Mouse (Mus musculus) limb, embryonic 13.5 days (tissue): ENCODE data around the gene Gstm1. TPM values are rescaled to one million over a fixed set of nuclear protein-coding genes. Genes with fewer than 3 reads are reported as not detected.
"Not testable (repeated sequence)": the region's sequence is repeated elsewhere in the genome, so short reads cannot be mapped to it uniquely, and the experiment has no call there.

Experiments
- ATAC-seq: fragments of 200-750 bp; cut with Nextera tagmentation; 2 replicates; pipeline ENCODE4 v1.8.0; 2017; ENCODE audit warnings: low read depth, moderate number of reproducible peaks, moderate TSS enrichment; ENCODE audit not compliant: low FRiP score
- H3K27ac ChIP-seq: fragments of 300-500 bp; sonication (generic); 2 replicates; pipeline ENCODE4 v1.5.1; 2015; ENCODE audit warnings: inconsistent platforms, mild to moderate bottlenecking, moderate library complexity
- H3K27me3 ChIP-seq: fragments of 300-500 bp; sonication (generic); 2 replicates; pipeline ENCODE4 v1.6.1; 2015; ENCODE audit warnings: mild to moderate bottlenecking, inconsistent platforms
- H3K36me3 ChIP-seq: fragments of 300-500 bp; sonication (generic); 2 replicates; pipeline ENCODE4 v1.6.1; 2015; ENCODE audit warnings: inconsistent platforms, mild to moderate bottlenecking, moderate library complexity
- H3K4me1 ChIP-seq: fragments of 300-500 bp; sonication (generic); 2 replicates; pipeline ENCODE4 v1.6.1; 2015; ENCODE audit warnings: inconsistent platforms
- H3K4me2 ChIP-seq: fragments of 300-500 bp; sonication (generic); replicated peaks from 2 replicates; pipeline ENCODE4 v1.6.1; 2015; ENCODE audit warnings: inconsistent platforms, mild to moderate bottlenecking, moderate library complexity
- H3K4me3 ChIP-seq: fragments of 300-500 bp; sonication (generic); 2 replicates; pipeline ENCODE4 v1.5.1; 2015; ENCODE audit warnings: moderate library complexity, mild to moderate bottlenecking, inconsistent platforms
- H3K9ac ChIP-seq: fragments of 300-500 bp; sonication (generic); 2 replicates; pipeline ENCODE4 v1.6.1; 2015; ENCODE audit warnings: mild to moderate bottlenecking, inconsistent platforms
- H3K9me3 ChIP-seq: fragments of 300-500 bp; sonication (generic); 2 replicates; pipeline ENCODE4 v1.6.1; 2016; ENCODE audit warnings: inconsistent platforms
- WGBS: fragments of 180-500 bp; shearing (Covaris S2); methylation state at CpG from one replicate; pipeline ENCODE4 v1.1.7; 2015; 5-methylcytosine and 5-hydroxymethylcytosine counted together
- polyA plus RNA-seq: library from polyadenylated mRNA; unstranded; fragments of >200 nt; fragmentation: Nextera tagmentation; extraction: Ambion mirVana; gene quantifications from 2 replicates; pipeline ENCODE4 v1.2.1, GENCODE M21; 2015

Gstm1 gene
- polyA plus RNA-seq, 1 experiment from 2014 or later: 42.7 TPM

- H3K27me3 ChIP-seq: 0 out of 2 replicates have a peak, but pooled peaks cover 4% of the 10 kb centered on the region
- no peak overlapping the region for H3K4me3 ChIP-seq
- no peak for ATAC-seq
- H3K4me2 ChIP-seq: no peak overlapping the region
- no peaks in the 10 kb centered on the region for H3K36me3 ChIP-seq
- no peaks in the 10 kb centered on the region for H3K9me3 ChIP-seq
- H3K4me1 ChIP-seq: no peaks in the 10 kb centered on the region
- H3K27ac ChIP-seq: no peak overlapping the region
- H3K9ac ChIP-seq: no peak overlapping the region
These were observed 14.3 kb upstream of the Gstm1 start for GRCm38 (mm10) chr3:108032113-108032512.

GRCm38 (mm10) chr3:108028641-108029365 is 11.0 kb upstream of the Gstm1 start:
- no peak overlapping the region for H3K27ac ChIP-seq
- no peak overlapping the region for H3K4me3 ChIP-seq
- no peak overlapping the region for H3K4me2 ChIP-seq
- WGBS: 94% methylated on average over 4 of the region's 4 CpGs
- 0 out of 2 replicates have a peak, but pooled peaks cover 2% of the 10 kb centered on the region for H3K27me3 ChIP-seq
- no peaks in the 10 kb centered on the region for H3K9me3 ChIP-seq
- no peaks in the 10 kb centered on the region for H3K4me1 ChIP-seq
- H3K9ac ChIP-seq: no peak overlapping the region
- no peak for ATAC-seq
- H3K36me3 ChIP-seq: no peaks in the 10 kb centered on the region

GRCm38 (mm10) chr3:108026597-108026996 is 8.8 kb upstream of the Gstm1 start:
- WGBS: 75% methylated on average over 1 of the region's 1 CpGs
- no peak for ATAC-seq
- Histone ChIP-seq H3K36me3 (no peaks in the 10 kb centered on the region), H3K9me3 (no peaks in the 10 kb centered on the region), H3K4me3 (no peak overlapping the region), H3K4me2 (no peak overlapping the region), H3K9ac (no peak overlapping the region), H3K4me1 (no peaks in the 10 kb centered on the region), H3K27me3 (no peaks in the 10 kb centered on the region), H3K27ac (no peak overlapping the region)

DNA sequence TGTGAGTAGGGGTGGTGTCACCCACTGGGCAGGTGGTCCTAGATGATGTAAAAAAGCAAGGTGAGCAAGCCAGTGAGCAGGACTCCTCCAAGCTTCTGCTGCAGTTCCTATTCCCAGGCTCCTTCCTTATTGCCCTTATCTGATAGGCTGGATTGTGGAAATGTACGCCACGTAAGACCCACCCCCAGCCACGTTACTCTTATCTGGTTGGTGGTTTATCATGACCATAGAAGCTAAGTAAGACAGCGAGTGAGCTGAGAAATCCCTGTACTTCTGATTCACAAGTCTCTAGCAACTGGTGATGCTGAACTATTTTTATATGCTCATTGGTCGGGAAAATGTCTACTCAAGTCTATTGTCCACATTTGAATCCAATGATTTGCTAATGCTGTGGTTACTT is 8.3 kb upstream of the Gstm1 start:
- Histone ChIP-seq H3K36me3 (no peaks in the 10 kb centered on the region), H3K4me3 (no peak overlapping the region), H3K4me2 (no peak overlapping the region), H3K4me1 (no peaks in the 10 kb centered on the region), H3K27ac (no peak overlapping the region), H3K9ac (no peak overlapping the region), H3K27me3 (no peaks in the 10 kb centered on the region), H3K9me3 (no peaks in the 10 kb centered on the region)
- WGBS: 77% methylated on average over 5 of the region's 5 CpGs
- ATAC-seq: no peak

GRCm38 (mm10) chr3:108025318-108025717 is 7.5 kb upstream of the Gstm1 start:
- Histone ChIP-seq H3K4me3 (no peak overlapping the region), H3K9me3 (no peaks in the 10 kb centered on the region), H3K9ac (no peak overlapping the region), H3K36me3 (no peaks in the 10 kb centered on the region), H3K4me1 (no peaks in the 10 kb centered on the region), H3K27me3 (no peaks in the 10 kb centered on the region), H3K27ac (no peak overlapping the region), H3K4me2 (no peak overlapping the region)
- 57% methylated on average over 4 of the region's 4 CpGs for WGBS
- ATAC-seq: no peak

GRCm38 (mm10) chr3:108022650-108023049 is 4.9 kb upstream of the Gstm1 start:
- H3K4me1 ChIP-seq: peaks cover 6% of the 10 kb centered on the region
- H3K27ac ChIP-seq: no peak overlapping the region
- no peak overlapping the region for H3K4me3 ChIP-seq
- no peak for ATAC-seq
- H3K36me3 ChIP-seq: no peaks in the 10 kb centered on the region
- no peak overlapping the region for H3K9ac ChIP-seq
- 76% methylated on average over 6 of the region's 6 CpGs for WGBS
- no peak overlapping the region for H3K4me2 ChIP-seq
- no peaks in the 10 kb centered on the region for H3K9me3 ChIP-seq
- H3K27me3 ChIP-seq: no peaks in the 10 kb centered on the region

- H3K4me3 ChIP-seq, H3K36me3 ChIP-seq, H3K27ac ChIP-seq, H3K9me3 ChIP-seq, ATAC-seq, H3K27me3 ChIP-seq, H3K9ac ChIP-seq, H3K4me2 ChIP-seq: not testable (repeated sequence)
- 69% methylated on average over 11 of the region's 11 CpGs for WGBS
- peaks cover 14% of the 10 kb centered on the region for H3K4me1 ChIP-seq
These were observed 2.7 kb upstream of the Gstm1 start for GRCm38 (mm10) chr3:108020351-108021022.

GRCm38 (mm10) chr3:108019226-108019625 is 1.5 kb upstream of the Gstm1 start:
- not testable (repeated sequence) for H3K4me3 ChIP-seq, ATAC-seq, H3K36me3 ChIP-seq, H3K4me2 ChIP-seq, H3K27me3 ChIP-seq, H3K27ac ChIP-seq, H3K9ac ChIP-seq, H3K9me3 ChIP-seq
- peaks cover 14% of the 10 kb centered on the region for H3K4me1 ChIP-seq
- 71% methylated on average over 3 of the region's 3 CpGs for WGBS

DNA sequence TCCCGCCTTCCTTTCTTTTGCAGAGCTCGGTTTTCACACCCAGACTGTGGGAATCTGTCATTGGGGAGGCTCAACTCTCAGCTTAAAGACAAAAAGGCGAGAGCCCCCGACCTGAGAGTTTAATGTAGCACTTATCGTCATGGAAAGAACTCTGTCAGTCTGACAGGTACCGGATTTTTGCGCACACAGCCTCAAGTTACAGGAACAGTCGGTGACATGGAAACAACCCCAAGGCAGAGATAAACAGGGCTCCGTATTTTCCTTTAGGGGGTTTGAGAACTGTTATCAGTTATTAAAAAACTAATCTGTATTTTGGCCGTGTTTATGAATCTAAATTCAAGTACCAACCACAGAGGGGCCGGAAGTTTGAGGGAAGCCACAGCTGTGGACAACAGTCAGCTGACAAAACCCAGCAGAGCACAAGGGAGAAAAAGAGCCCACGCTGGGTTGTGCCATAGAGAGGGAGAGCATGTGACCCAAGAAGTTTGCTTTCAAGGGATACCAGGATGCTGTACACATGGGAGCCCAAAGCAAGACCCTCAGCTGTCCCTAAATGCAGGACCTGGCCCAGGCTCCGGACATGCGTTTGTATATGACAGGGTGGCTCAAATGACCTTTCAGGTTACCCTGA is 532 bp upstream of the Gstm1 start:
- Histone ChIP-seq H3K27me3 (no peaks in the 10 kb centered on the region), H3K4me3 (peak overlapping the region; percentile 48), H3K9me3 (no peaks in the 10 kb centered on the region), H3K27ac (peak overlapping the region; percentile 70; the same call in 1 of the 2 replicates), H3K36me3 (no peaks in the 10 kb centered on the region), H3K9ac (peak overlapping the region; percentile 50), H3K4me1 (peaks cover 14% of the 10 kb centered on the region), H3K4me2 (peak overlapping the region; percentile 82)
- 24% methylated on average over 14 of the region's 14 CpGs for WGBS
- ATAC-seq: no peak

DNA sequence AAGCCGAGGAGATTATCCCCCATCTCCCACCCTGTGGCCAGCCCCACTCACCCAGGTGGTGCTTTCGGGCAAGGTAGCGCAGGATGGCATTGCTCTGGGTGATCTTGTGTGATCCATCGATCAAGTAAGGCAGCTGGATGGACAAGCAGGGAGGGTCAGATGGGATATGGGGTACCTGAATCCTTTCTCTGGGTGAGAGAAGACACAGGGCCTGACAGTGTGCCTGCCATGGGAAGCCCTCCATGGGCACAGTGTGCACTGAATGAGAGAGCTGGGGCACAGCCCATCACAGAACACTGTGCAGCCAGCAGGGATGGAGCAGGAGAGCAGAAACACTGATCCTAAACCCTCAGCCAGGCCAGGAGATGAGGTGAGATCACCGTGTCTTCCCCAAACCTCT is 1.3 kb downstream of the Gstm1 start:
- Histone ChIP-seq H3K4me1 (peaks cover 14% of the 10 kb centered on the region), H3K4me2 (peak overlapping the region; percentile 82), H3K4me3 (peak overlapping the region; percentile 48; the same call in 1 of the 2 replicates)
- not testable (repeated sequence) for H3K36me3 ChIP-seq, ATAC-seq, H3K9me3 ChIP-seq, H3K27me3 ChIP-seq, H3K9ac ChIP-seq, H3K27ac ChIP-seq
- WGBS: 90% methylated on average over 5 of the region's 5 CpGs

GRCm38 (mm10) chr3:108014974-108015346 is 2.8 kb downstream of the Gstm1 start:
- H3K4me1 ChIP-seq: peaks cover 14% of the 10 kb centered on the region
- no peaks in the 10 kb centered on the region for H3K27me3 ChIP-seq
- no peak overlapping the region for H3K4me2 ChIP-seq
- H3K36me3 ChIP-seq: no peaks in the 10 kb centered on the region
- ATAC-seq: no peak
- no peak overlapping the region for H3K9ac ChIP-seq
- no peak overlapping the region for H3K4me3 ChIP-seq
- H3K9me3 ChIP-seq: no peaks in the 10 kb centered on the region
- WGBS: 85% methylated on average over 2 of the region's 2 CpGs
- no peak overlapping the region for H3K27ac ChIP-seq

DNA sequence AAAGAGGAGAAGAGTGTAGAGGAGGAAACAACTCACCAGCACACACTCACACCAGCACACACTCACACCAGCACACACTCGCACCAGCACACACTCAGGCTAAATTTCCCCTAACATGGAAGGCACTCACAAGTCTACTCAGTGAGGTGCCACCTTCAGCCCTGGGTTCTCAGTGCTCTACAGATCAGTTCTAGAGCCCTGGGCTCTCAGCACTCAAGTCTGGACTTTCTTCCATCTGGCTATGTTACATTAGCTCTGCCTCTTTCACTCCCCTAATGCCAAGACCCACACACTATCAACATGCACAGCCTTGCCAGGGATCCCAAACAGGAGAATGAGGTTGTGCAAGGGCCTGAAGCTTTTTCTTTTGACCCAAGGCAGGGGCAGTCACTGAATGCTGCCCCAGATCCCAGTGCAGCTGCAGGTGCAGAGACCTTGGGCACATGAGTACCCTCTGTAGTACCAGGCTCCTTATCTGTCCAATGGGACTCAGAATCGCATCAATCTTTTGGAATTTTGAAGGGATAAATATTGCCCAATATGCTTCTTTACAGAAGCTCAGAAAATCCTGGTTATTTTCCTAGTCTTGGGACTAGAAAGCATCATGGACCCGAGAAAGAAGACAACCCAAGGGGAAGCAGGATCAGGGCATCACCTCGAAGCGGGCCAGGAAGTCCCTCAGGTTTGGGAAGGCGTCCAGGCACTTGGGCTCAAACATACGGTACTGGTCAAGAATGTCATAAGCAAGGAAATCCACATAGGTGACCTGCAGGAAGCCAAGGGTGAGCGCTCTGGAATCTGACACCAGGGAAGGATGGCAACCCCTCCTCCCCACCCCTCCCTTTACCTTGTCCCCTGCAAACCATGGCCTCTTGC is 3.4 kb downstream of the Gstm1 start:
- Histone ChIP-seq H3K4me2 (no peak overlapping the region), H3K36me3 (no peaks in the 10 kb centered on the region), H3K4me3 (no peak overlapping the region), H3K9me3 (no peaks in the 10 kb centered on the region), H3K9ac (no peak overlapping the region), H3K27ac (no peak overlapping the region), H3K4me1 (peaks cover 14% of the 10 kb centered on the region), H3K27me3 (no peaks in the 10 kb centered on the region)
- no peak for ATAC-seq
- WGBS: 81% methylated on average over 7 of the region's 8 CpGs
